Mouse (Mus musculus) retina, postnatal 7 days (tissue): ENCODE measurements around the gene AB124611.
"Not testable (repeated sequence)": the region's sequence is repeated elsewhere in the genome, so short reads cannot be mapped to it uniquely, and the experiment has no call there.

Source experiments
- DNase-seq: peaks from one replicate; pipeline ENCODE4 v3.0.0-alpha.2; 2012; ENCODE audit warnings: low read depth, low spot score

The AB124611 gene

GRCm38 (mm10) chr9:21565004-21565586 is 39.1 kb downstream of the AB124611 start:
- DNase-seq: no peak

GRCm38 (mm10) chr9:21566538-21566937 is 40.6 kb downstream of the AB124611 start:
- DNase-seq: no peak

GRCm38 (mm10) chr9:21567051-21567450 is 41.1 kb downstream of the AB124611 start:
- no peak for DNase-seq

GRCm38 (mm10) chr9:21568657-21569255 is 42.8 kb downstream of the AB124611 start:
- no peak for DNase-seq

- DNase-seq: no peak
Observed at GRCm38 (mm10) chr9:21574012-21574801, 48.2 kb downstream of the AB124611 start.

- no peak for DNase-seq
Observed at GRCm38 (mm10) chr9:21575253-21575652, 49.3 kb downstream of the AB124611 start.

- DNase-seq: no peak
Observed at GRCm38 (mm10) chr9:21576286-21576685, 50.3 kb downstream of the AB124611 start.

- no peak for DNase-seq
Observed at GRCm38 (mm10) chr9:21578226-21578625, 52.2 kb downstream of the AB124611 start.

- no peak for DNase-seq
Observed at GRCm38 (mm10) chr9:21585401-21585800, 59.4 kb downstream of the AB124611 start.

- DNase-seq: no peak
Observed at GRCm38 (mm10) chr9:21587678-21588349, 61.8 kb downstream of the AB124611 start.

GRCm38 (mm10) chr9:21588350-21588749 is 62.4 kb downstream of the AB124611 start:
- DNase-seq: no peak

GRCm38 (mm10) chr9:21589538-21589937 is 63.6 kb downstream of the AB124611 start:
- DNase-seq: no peak

- DNase-seq: no peak
Observed at GRCm38 (mm10) chr9:21591127-21591830, 65.3 kb downstream of the AB124611 start.

GRCm38 (mm10) chr9:21591831-21592702 is 66.1 kb downstream of the AB124611 start:
- DNase-seq: no peak

GRCm38 (mm10) chr9:21592703-21593121 is 66.7 kb downstream of the AB124611 start, which contains the start of the genes Timm29 and Yipf2:
Gene Timm29 (plus strand): TSS chr9:21592722.
Gene Yipf2 (minus strand): TSS chr9:21592828.
- DNase-seq: peak; percentile 99

- DNase-seq: no peak
Observed at GRCm38 (mm10) chr9:21593122-21593721, 67.2 kb downstream of the AB124611 start.

GRCm38 (mm10) chr9:21594350-21594749 is 68.4 kb downstream of the AB124611 start:
- DNase-seq: not testable (repeated sequence)

GRCm38 (mm10) chr9:21594838-21595237 is 68.9 kb downstream of the AB124611 start:
- no peak for DNase-seq
